Mouse (Mus musculus): Measurements from ENCODE around the gene Tmem196. TPM values are rescaled to one million over a fixed set of nuclear protein-coding genes. Genes with fewer than 3 reads are reported as not detected.
A peak's percentile ranks its signal among the peaks of the same experiment; 100 is the strongest.
"Not testable (repeated sequence)": the region's sequence is repeated elsewhere in the genome, so short reads cannot be mapped to it uniquely, and the experiment has no call there.

Tmem196 gene
- polyA plus RNA-seq, 1 experiment from 2014 or later, result 0.81 TPM

DNA sequence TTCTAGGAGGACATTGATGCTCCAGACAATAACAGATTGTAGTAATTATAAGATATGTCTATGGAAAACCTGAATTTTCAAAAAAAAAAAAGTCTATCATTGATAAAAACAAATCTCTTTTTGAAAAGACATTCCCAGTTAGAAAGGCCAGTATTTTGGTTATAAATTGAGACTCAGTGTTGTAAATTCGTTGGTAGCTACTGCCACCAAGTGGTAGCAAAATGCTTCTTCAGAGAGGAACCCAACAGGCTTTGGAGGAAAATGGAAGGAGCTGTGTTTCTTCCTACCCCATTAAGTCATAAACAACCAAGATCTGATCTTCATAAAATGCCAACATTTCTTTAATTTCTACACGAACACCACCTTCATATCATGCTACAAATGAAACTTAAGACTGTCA lies 36.1 kb downstream of the Tmem196 start:
- no peak for ATAC-seq
- no peaks in the 10 kb centered on the region for H3K36me3 ChIP-seq (ENCODE audit: control insufficient read depth, insufficient read depth)
- H3K27me3 ChIP-seq (replicated peaks; ENCODE audit: control insufficient read depth, insufficient read depth, low read length), result no peaks in the 10 kb centered on the region
- no peak overlapping the region for H3K27ac ChIP-seq (ENCODE audit: low read depth, low read length)
- no peaks in the 10 kb centered on the region for H3K4me1 ChIP-seq (replicated peaks; ENCODE audit: control insufficient read depth, insufficient read depth, low read length)
- H3K9ac ChIP-seq (ENCODE audit: low read depth, low read length), result no peak overlapping the region
- peak; percentile 84 for TF ChIP-seq CTCF (IDR thresholded peaks at IDR 0.05; ENCODE audit: low read depth)
- no peaks in the 10 kb centered on the region for H3K9me3 ChIP-seq (ENCODE audit: control insufficient read depth)
- WGBS, result 0% methylated on average over 2 of the region's 2 CpGs
- no peak overlapping the region for H3K4me3 ChIP-seq (ENCODE audit: low read depth, low read length)
- H3K4me2 ChIP-seq (replicated peaks; ENCODE audit: low read depth), result no peak overlapping the region

DNA sequence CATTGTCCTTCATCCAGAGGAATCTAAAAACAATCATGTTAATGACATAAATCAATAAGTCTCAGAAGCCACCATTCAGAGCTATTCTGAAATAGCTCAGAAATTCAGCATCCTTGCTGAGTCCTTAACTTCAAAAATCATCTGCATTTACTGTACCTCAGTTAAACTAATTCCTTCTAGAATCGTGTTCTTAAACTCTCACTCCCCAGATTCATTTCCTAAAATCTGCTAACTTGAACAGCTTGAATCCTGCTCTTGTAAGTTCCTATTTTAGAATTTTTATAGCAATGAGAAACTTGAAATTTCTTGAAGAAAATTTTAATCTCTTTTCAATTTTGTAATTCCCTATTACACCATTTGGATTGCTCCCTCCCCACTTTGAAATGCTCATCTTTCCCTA lies 52.6 kb downstream of the Tmem196 start:
- no peak overlapping the region for H3K27ac ChIP-seq (ENCODE audit: low read depth, low read length)
- H3K27me3 ChIP-seq (replicated peaks; ENCODE audit: control insufficient read depth, insufficient read depth, low read length), result no peaks in the 10 kb centered on the region
- ATAC-seq, result no peak
- H3K4me1 ChIP-seq (replicated peaks; ENCODE audit: control insufficient read depth, insufficient read depth, low read length), result no peaks in the 10 kb centered on the region
- no peak overlapping the region for H3K9ac ChIP-seq (ENCODE audit: low read depth, low read length)
- TF ChIP-seq CTCF (IDR thresholded peaks at IDR 0.05; ENCODE audit: low read depth), result no peak
- H3K4me2 ChIP-seq (replicated peaks; ENCODE audit: low read depth), result no peak overlapping the region
- no peaks in the 10 kb centered on the region for H3K36me3 ChIP-seq (ENCODE audit: control insufficient read depth, insufficient read depth)
- no peak overlapping the region for H3K4me3 ChIP-seq (ENCODE audit: low read depth, low read length)
- WGBS, result 70% methylated on average over 1 of the region's 1 CpGs
- H3K9me3 ChIP-seq (ENCODE audit: control insufficient read depth), result no peaks in the 10 kb centered on the region

DNA sequence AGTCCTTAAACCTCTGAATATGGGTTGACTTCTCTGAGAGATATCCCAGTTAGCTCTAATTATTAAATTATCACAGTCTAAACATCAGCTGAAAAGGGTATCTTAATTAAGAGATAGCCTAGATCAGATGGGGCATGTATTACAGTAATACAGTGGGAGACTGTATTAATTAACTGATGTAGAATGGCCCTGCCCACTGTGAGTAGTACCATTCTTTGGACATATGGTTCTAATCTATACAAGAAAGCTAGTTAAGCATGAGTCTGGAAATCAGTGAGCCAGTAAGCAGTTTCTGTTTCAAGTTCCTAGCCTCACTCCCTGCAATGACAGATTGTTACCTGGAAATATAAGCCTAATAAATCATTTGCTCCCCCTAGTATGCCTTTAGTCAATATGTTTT lies 58.7 kb downstream of the Tmem196 start:
- H3K36me3 ChIP-seq (ENCODE audit: control insufficient read depth, insufficient read depth), result no peaks in the 10 kb centered on the region
- ATAC-seq, result no peak
- H3K4me3 ChIP-seq (ENCODE audit: low read depth, low read length), result no peak overlapping the region
- H3K4me2 ChIP-seq (replicated peaks; ENCODE audit: low read depth), result no peak overlapping the region
- TF ChIP-seq CTCF (IDR thresholded peaks at IDR 0.05; ENCODE audit: low read depth), result no peak
- no peaks in the 10 kb centered on the region for H3K27me3 ChIP-seq (replicated peaks; ENCODE audit: control insufficient read depth, insufficient read depth, low read length)
- H3K9ac ChIP-seq (ENCODE audit: low read depth, low read length), result no peak overlapping the region
- no peaks in the 10 kb centered on the region for H3K4me1 ChIP-seq (replicated peaks; ENCODE audit: control insufficient read depth, insufficient read depth, low read length)
- no peaks in the 10 kb centered on the region for H3K9me3 ChIP-seq (ENCODE audit: control insufficient read depth)
- H3K27ac ChIP-seq (ENCODE audit: low read depth, low read length), result no peak overlapping the region

DNA sequence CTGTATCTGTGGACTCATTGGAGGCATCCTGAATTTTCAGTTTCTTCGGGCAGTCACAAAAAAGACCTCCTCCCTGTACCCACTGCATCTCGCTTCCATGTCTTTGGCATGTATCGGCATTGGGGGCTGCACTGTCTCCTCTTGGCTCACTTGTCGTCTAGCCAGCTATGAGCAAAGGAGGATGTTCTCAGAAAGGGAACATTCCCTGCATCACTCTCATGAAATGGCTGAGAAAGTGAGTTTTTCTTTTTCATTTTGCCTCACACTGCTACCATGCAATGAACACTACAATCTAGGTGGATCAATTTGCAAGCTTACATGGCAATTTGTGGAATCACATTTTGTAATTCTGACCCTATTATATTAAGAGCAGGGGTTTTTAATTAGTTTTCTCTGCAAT lies 69.1 kb downstream of the Tmem196 start:
- Histone ChIP-seq H3K36me3 (ENCODE audit: control insufficient read depth, insufficient read depth) (no peaks in the 10 kb centered on the region), H3K4me1 (replicated peaks; ENCODE audit: control insufficient read depth, insufficient read depth, low read length) (no peaks in the 10 kb centered on the region), H3K27me3 (replicated peaks; ENCODE audit: control insufficient read depth, insufficient read depth, low read length) (no peaks in the 10 kb centered on the region), H3K9ac (ENCODE audit: low read depth, low read length) (no peak overlapping the region), H3K27ac (ENCODE audit: low read depth, low read length) (no peak overlapping the region), H3K4me2 (replicated peaks; ENCODE audit: low read depth) (no peak overlapping the region), H3K4me3 (ENCODE audit: low read depth, low read length) (no peak overlapping the region), H3K9me3 (ENCODE audit: control insufficient read depth) (no peaks in the 10 kb centered on the region)
- no peak for ATAC-seq
- TF ChIP-seq CTCF (IDR thresholded peaks at IDR 0.05; ENCODE audit: low read depth), result no peak
- 87% methylated on average over 4 of the region's 4 CpGs for WGBS

DNA sequence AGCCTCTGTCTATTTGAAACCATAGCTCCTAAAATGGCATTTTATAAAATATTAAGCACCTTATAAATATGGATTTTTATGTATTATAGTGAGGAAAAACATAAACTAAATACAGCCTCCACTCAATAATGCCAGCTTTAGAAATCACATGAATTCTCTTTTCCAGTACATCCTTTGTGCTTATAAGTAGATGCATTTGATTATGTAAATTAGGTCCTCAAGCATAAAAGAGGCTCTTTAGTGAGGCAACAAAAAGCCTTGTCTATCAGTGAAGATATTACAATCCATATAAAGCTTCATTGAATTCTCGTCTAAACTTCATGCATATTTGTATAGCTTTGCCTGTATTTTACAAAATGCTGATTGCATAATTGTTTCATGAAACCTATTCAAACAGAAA lies 69.6 kb downstream of the Tmem196 start:
- H3K36me3 ChIP-seq (ENCODE audit: control insufficient read depth, insufficient read depth), result no peaks in the 10 kb centered on the region
- ATAC-seq, result no peak
- no peaks in the 10 kb centered on the region for H3K9me3 ChIP-seq (ENCODE audit: control insufficient read depth)
- no peak overlapping the region for H3K9ac ChIP-seq (ENCODE audit: low read depth, low read length)
- no peak overlapping the region for H3K4me2 ChIP-seq (replicated peaks; ENCODE audit: low read depth)
- H3K4me1 ChIP-seq (replicated peaks; ENCODE audit: control insufficient read depth, insufficient read depth, low read length), result no peaks in the 10 kb centered on the region
- WGBS, result 75% methylated on average over 1 of the region's 1 CpGs
- no peak overlapping the region for H3K27ac ChIP-seq (ENCODE audit: low read depth, low read length)
- no peak overlapping the region for H3K4me3 ChIP-seq (ENCODE audit: low read depth, low read length)
- no peak for TF ChIP-seq CTCF (IDR thresholded peaks at IDR 0.05; ENCODE audit: low read depth)
- no peaks in the 10 kb centered on the region for H3K27me3 ChIP-seq (replicated peaks; ENCODE audit: control insufficient read depth, insufficient read depth, low read length)

DNA sequence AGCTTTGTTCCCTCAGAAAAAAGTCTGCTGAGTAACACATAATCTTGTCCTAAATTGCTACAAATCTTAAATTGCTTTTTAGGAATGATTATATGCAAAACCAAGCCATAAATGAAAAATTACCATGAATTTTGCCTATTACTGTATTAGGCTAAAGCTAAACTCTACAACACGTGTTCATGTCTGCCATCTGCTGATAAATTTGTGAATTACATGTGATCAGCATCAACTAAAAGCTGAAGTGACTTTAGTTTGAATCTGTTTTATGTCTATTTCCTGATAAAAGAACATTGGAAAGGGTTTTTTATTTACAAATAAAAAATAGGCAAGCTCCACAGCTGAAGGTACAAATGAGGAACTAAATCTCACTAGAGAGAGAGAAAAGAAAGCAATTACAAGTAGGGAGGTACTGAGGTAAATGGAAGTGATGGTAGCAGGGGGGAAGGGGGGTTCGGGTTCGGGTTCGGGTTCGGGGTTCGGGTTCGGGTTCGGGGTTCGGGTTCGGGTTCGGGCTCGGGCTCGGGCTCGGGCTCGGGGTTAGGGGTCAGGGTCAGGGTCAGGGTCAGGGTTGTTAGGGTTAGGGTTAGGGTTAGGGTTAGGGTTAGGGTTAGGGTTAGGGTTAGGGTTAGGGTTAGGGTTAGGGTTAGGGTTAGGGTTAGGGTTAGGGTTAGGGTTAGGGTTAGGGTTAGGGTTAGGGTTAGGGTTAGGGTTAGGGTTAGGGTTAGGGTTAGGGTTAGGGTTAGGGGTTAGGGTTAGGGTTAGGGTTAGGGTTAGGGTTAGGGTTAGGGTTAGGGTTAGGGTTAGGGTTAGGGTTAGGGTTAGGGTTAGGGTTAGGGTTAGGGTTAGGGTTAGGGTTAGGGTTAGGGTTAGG lies 82.7 kb downstream of the Tmem196 start:
- H3K9me3 ChIP-seq (ENCODE audit: control insufficient read depth); H3K4me3 ChIP-seq (ENCODE audit: low read depth, low read length); H3K27ac ChIP-seq (ENCODE audit: low read depth, low read length); H3K27me3 ChIP-seq (replicated peaks; ENCODE audit: control insufficient read depth, insufficient read depth, low read length); H3K9ac ChIP-seq (ENCODE audit: low read depth, low read length); H3K4me1 ChIP-seq (replicated peaks; ENCODE audit: control insufficient read depth, insufficient read depth, low read length); H3K4me2 ChIP-seq (replicated peaks; ENCODE audit: low read depth); H3K36me3 ChIP-seq (ENCODE audit: control insufficient read depth, insufficient read depth): not testable (repeated sequence)
- peak; percentile 22; the same call in 1 of the 2 replicates for ATAC-seq
- peak; percentile 71 for TF ChIP-seq CTCF (IDR thresholded peaks at IDR 0.05; ENCODE audit: low read depth)
- WGBS, result 81% methylated on average over 15 of the region's 15 CpGs

Measured in intestine, postnatal 0 days (tissue).